Mouse (Mus musculus) olfactory bulb, adult 2 months (tissue): Measurements from ENCODE around the gene Arntl. TPM values are rescaled to one million over a fixed set of nuclear protein-coding genes. Genes with fewer than 3 reads are reported as not detected.

Experiments
- H3K27ac ChIP-seq: fragments of 200-500 bp; 2 replicates; pipeline ENCODE4 v1.5.1; 2012; ENCODE audit warnings: low read depth, low read length; ENCODE audit not compliant: insufficient read depth
- H3K4me1 ChIP-seq: fragments of 200-500 bp; 2 replicates; pipeline ENCODE4 v1.6.1; 2012; ENCODE audit warnings: low read length; ENCODE audit not compliant: control insufficient read depth, insufficient read depth
- H3K4me3 ChIP-seq: fragments of 200-500 bp; 2 replicates; pipeline ENCODE4 v1.5.1; 2012; ENCODE audit warnings: mild to moderate bottlenecking, low read depth, low read length, moderate library complexity; ENCODE audit not compliant: insufficient read depth
- CTCF ChIP-seq: fragments of 200-500 bp; IDR thresholded peaks from 2 replicates; pipeline ENCODE4 v1.5.1; 2012; ENCODE audit warnings: low read depth, mild to moderate bottlenecking, low read length, moderate library complexity; ENCODE audit not compliant: insufficient read depth
- POLR2A ChIP-seq: fragments of 200-500 bp; IDR thresholded peaks from 2 replicates; pipeline ENCODE4 v1.6.1; 2012; ENCODE audit warnings: mild to moderate bottlenecking, low read depth, low read length, moderate library complexity; ENCODE audit not compliant: insufficient read depth
- WGBS: fragments of 180-500 bp; shearing (Covaris S2); methylation state at CpG from one replicate; pipeline ENCODE4 v1.1.7; 2018; 5-methylcytosine and 5-hydroxymethylcytosine counted together
- polyA plus RNA-seq: library from polyadenylated mRNA; stranded (reverse); fragments of >200 nt; gene quantifications from 2 replicates; pipeline ENCODE4 v1.2.4, GENCODE M21; 2012; ENCODE audit warnings: low replicate concordance; ENCODE audit not compliant: missing spikeins, insufficient read depth, insufficient read length

The Arntl gene
- polyA plus RNA-seq, 1 experiment, result not detected

GRCm38 (mm10) chr7:113269921-113270320 lies 62.7 kb downstream of the Arntl start:
- H3K4me3 ChIP-seq, result no peak overlapping the region
- WGBS, result 47% methylated on average over 3 of the region's 3 CpGs
- TF ChIP-seq POLR2A (no peak), CTCF (no peak)
- H3K27ac ChIP-seq, result no peak overlapping the region
- H3K4me1 ChIP-seq, result peaks cover 11% of the 10 kb centered on the region

- Histone ChIP-seq H3K4me1 (peaks cover 11% of the 10 kb centered on the region), H3K27ac (no peak overlapping the region), H3K4me3 (no peak overlapping the region)
- 59% methylated on average over 10 of the region's 10 CpGs for WGBS
- no peak for TF ChIP-seq POLR2A
- TF ChIP-seq CTCF, result no peak
These were observed 63.3 kb downstream of the Arntl start for GRCm38 (mm10) chr7:113270551-113270950.

- Histone ChIP-seq H3K4me1 (peaks cover 11% of the 10 kb centered on the region), H3K4me3 (no peak overlapping the region), H3K27ac (no peak overlapping the region)
- no peak for TF ChIP-seq POLR2A
- no peak for TF ChIP-seq CTCF
- 80% methylated on average over 2 of the region's 2 CpGs for WGBS
These were observed 63.7 kb downstream of the Arntl start for GRCm38 (mm10) chr7:113270991-113271390.

- Histone ChIP-seq H3K4me1 (peaks cover 11% of the 10 kb centered on the region), H3K4me3 (no peak overlapping the region), H3K27ac (no peak overlapping the region)
- WGBS, result 55% methylated on average over 6 of the region's 6 CpGs
- no peak for TF ChIP-seq CTCF
- TF ChIP-seq POLR2A, result no peak
These were observed 65.2 kb downstream of the Arntl start for GRCm38 (mm10) chr7:113272338-113272997.

- 29% methylated on average over 2 of the region's 2 CpGs for WGBS
- H3K27ac ChIP-seq, result peak overlapping the region; percentile 22; the same call in 1 of the 2 replicates
- H3K4me1 ChIP-seq, result peaks cover 6% of the 10 kb centered on the region
- no peak overlapping the region for H3K4me3 ChIP-seq
- TF ChIP-seq CTCF (no peak), POLR2A (no peak)
These were observed 70.0 kb downstream of the Arntl start for GRCm38 (mm10) chr7:113277245-113277644.

GRCm38 (mm10) chr7:113278493-113278892 lies 71.2 kb downstream of the Arntl start:
- TF ChIP-seq POLR2A, result no peak
- Histone ChIP-seq H3K27ac (no peak overlapping the region), H3K4me3 (no peak overlapping the region), H3K4me1 (peaks cover 3% of the 10 kb centered on the region; the same call in 1 of the 2 replicates)
- WGBS, result 81% methylated on average over 4 of the region's 4 CpGs

GRCm38 (mm10) chr7:113279246-113279645 lies 72.0 kb downstream of the Arntl start:
- WGBS, result 78% methylated on average over 2 of the region's 2 CpGs
- Histone ChIP-seq H3K27ac (no peak overlapping the region), H3K4me3 (no peak overlapping the region), H3K4me1 (no peaks in the 10 kb centered on the region)
- TF ChIP-seq CTCF (no peak), POLR2A (no peak)

- H3K4me3 ChIP-seq, result no peak overlapping the region
- TF ChIP-seq CTCF, result no peak
- no peak for TF ChIP-seq POLR2A
- H3K27ac ChIP-seq, result no peak overlapping the region
- WGBS, result 92% methylated on average over 2 of the region's 2 CpGs
- H3K4me1 ChIP-seq, result no peaks in the 10 kb centered on the region
These were observed 78.1 kb downstream of the Arntl start for GRCm38 (mm10) chr7:113285405-113285804.

- H3K27ac ChIP-seq, result no peak overlapping the region
- H3K4me3 ChIP-seq, result no peak overlapping the region
- TF ChIP-seq CTCF (no peak), POLR2A (no peak)
- WGBS, result 93% methylated on average over 1 of the region's 1 CpGs
- no peaks in the 10 kb centered on the region for H3K4me1 ChIP-seq
These were observed 81.9 kb downstream of the Arntl start for GRCm38 (mm10) chr7:113289211-113289610.

GRCm38 (mm10) chr7:113291741-113292140 lies 84.5 kb downstream of the Arntl start:
- no peak overlapping the region for H3K27ac ChIP-seq
- peaks cover 3% of the 10 kb centered on the region; the same call in 1 of the 2 replicates for H3K4me1 ChIP-seq
- 85% methylated on average over 5 of the region's 5 CpGs for WGBS
- H3K4me3 ChIP-seq, result no peak overlapping the region
- no peak for TF ChIP-seq CTCF
- TF ChIP-seq POLR2A, result no peak
